Mouse (Mus musculus): ENCODE results near the gene Rabgef1.
"Not testable (repeated sequence)": the region's sequence is repeated elsewhere in the genome, so short reads cannot be mapped to it uniquely, and the experiment has no call there.

The Rabgef1 gene

DNA sequence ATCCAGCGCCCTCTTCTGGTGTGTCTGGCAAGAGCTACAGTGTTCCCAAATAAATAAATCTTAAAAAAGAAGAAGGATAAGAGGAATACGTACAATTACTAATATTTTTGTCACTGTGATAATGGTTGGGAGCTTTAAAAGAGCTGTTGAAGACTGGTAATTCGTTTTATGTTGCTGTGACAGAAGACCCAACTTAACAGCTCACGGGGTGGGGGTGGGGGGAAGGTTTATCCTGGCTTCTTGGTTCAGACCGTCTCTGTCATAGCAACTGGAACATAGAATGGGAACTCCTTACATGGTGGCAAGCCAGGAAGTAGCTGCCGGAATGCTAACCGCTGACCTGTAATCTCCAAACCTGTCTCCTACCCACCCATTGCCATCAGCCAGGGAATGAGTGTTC is 45.2 kb downstream of the Rabgef1 start, which contains the start of gene Tmem248:
Tmem248 (plus strand) TSS at position 301 of the 400 bp plus-strand sequence.
- DNase-seq (ENCODE audit: low read depth) = no peak

DNA sequence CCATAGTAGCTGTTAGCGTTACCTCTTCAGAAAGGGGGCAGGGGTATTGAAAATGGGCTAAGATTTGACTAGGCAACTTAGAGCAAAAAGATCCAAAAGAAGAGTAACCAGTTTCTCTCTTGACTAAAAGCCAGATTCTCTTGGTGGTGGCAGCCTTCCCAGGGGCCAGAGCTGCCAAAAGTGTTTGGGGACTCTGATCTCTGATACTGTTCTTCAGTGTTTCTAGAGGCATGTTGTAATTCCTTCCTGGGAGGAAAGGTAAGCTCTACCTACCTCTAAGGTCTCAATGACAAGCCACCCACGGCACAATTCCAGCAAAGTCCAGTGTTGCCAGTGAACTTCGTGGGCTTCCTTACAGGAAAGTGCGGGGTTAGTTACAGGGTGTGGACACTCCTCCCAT is 45.8 kb downstream of the Rabgef1 start:
- DNase-seq (ENCODE audit: low read depth) = no peak

DNA sequence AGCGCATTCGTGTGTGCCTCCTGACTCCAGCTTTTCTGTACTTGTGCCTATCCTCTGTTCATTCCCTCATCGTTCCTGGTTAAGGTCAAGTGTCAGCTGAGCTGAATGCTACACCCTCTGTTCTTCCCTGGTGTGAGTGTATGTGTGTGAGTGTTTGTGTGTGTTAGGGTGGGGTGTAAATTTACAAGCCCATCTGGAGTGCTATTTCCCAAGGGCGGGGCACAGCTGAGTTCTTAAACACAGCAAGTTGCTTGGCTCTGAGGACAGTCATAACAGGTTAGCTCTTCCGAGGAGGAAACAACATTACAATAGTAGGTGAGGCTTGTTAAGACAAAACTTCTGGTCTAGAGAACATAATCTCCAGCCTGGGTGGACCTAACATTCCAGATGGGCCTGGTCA is 46.7 kb downstream of the Rabgef1 start:
- DNase-seq (ENCODE audit: low read depth) = no peak

DNA sequence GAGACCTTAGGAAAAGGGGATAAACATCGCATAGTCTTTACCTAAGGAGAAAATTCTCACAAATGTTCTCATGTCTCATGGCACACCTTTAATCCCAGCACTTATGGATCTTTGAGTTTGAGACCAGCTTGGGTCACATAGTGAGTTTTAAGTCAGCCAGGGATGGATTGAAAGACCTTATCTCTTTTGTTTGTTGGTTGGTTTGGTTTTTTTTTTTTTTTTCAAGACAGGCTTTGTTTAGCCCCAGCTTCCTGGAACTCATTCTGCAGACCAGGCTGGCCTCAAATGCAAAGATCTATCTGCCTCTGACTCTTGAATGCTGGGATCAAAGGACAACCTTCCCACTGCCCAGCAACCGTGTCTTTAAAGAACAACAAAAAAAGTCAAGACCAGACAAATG is 49.7 kb downstream of the Rabgef1 start:
- DNase-seq (ENCODE audit: low read depth) = no peak

DNA sequence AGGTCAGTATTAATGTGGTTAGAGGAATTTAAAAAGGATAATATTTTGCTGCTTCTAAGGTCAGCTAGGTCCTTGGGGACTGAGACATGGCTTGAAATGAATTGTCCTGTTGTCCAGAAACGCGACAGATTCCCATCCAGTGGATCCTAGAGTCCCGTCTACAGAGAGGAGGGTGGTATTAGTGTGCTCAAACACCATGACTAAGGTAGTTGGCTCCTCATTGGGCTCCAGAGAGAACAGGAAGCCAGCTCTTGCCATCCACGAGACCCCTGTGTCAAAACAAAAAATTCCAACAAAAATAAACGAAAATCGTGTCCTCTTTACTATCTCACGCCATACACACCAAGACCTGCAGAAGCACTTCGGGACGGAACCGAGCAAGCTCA is 50.2 kb downstream of the Rabgef1 start:
- no peak for DNase-seq (ENCODE audit: low read depth)

DNA sequence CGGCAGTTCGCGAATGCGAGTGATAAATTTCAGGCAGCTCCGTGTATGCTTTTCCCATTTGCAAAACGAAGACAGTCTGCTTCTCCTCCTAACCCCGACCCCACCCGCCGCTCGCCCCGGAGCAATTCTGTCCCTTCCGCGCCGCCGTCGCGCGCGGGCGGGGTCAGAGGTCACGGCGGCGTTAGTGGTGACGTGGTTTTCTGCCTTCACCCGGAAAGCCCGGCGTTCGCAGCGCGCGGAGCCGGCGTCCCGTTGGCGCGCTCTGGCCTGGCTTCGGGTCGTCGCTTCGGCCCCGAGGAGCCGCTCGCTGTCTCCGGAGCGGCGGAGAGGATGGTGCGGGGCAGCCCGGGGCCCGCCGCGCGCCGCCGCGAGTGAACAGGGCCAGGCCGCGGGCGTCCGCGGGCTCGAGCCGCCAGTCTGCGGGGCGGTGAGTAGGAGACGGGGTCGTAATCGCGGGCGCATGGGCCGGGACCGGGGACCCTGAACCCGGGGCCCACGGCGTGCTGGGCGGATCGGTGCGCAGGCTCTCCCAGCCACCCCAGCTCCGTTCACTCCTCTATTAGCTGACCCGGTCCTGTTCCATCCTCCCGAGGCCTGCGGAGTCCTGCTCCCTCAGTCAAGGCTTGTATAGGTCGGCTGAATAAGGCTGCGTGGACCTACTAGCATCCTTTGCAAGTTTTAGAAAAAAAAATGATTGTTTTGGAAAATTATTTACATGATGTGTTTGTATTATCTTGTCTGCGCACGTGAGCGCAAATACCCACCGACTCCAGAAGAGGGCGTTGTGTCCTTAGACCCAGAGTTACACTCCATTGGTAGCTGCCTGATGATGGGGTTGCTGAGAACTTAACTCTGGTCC is 50.8 kb downstream of the Rabgef1 start:
- DNase-seq (ENCODE audit: low read depth) = peak; percentile 93

DNA sequence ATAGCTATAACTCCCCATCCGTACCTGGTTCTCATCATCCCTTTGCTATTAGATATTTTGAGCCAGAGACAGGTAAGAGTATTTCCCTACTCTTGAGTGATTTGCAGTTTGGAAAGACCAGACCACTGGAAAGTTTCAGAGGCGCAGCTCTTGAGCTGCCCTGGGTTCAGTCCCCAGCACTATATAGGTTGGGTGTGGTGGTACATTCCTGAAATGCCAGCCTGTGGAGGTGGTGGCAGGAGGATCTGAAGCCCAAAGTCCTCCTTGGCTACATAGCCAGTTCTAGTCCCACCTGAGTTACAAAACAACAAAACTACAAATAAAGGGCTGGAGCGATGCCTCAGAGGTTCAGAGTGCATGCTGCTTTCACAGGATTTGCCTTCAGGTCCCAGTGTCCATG is 55.2 kb downstream of the Rabgef1 start:
- no peak for DNase-seq (ENCODE audit: low read depth)

DNA sequence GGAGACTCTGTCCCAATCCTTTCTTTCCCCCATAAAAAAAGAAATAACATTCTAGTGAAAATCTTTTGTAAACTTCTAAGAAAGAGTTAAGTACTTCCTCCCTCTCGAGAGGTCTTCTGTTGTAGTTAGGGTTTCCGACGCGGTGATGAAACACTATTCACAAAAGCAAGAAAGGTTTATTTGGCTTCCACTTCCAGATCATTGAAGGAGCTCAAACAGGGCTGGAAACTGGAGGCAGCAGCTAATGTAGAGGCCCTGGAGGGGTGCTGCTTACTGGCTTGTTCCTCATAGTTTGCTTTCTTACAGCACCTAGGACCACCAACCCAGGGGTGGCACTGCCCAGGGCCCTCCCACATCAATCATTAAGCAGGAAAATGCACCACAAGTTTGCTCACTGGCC is 56.5 kb downstream of the Rabgef1 start:
- DNase-seq (ENCODE audit: low read depth) = no peak

DNA sequence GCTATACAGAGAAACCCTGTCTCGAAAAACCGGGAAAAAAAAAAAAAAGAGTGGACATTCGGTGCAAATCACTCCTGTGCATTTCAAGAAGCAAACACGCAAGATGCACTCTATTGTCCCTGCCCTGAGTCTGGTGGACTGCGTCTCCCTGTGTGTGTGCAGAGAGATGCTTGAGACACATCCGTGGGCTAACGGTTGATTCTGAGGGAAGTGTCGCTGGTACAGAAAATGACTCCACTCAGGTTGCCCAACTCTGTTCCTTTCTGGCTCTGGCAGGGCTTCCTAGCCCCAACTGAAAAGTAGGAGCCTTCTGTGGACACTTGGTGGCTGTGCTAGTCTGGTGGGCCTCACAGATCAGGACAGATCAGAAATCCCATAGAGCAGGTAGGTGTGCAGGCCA is 64.7 kb downstream of the Rabgef1 start:
- DNase-seq (ENCODE audit: low read depth) = no peak

DNA sequence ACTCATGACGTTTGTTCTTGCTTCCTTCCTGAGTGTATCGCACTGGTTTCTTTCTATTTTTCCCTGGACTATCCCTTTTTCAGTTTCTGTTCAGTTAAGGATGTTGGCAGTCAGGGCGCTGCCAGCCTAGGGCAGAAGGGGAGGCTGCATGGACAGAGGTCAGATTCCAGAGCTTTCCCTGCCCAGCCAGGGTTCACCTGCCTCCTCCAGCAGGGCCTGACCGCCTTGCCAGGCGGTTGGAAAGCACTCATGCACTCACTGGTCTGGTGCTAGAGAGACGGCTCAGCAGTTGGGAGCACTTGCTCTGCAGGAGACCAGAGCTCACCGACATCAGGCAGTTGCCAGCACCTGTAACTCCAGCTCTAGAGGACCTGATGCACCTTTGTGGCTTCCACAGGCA is 67.6 kb downstream of the Rabgef1 start:
- no peak for DNase-seq (ENCODE audit: low read depth)

DNA sequence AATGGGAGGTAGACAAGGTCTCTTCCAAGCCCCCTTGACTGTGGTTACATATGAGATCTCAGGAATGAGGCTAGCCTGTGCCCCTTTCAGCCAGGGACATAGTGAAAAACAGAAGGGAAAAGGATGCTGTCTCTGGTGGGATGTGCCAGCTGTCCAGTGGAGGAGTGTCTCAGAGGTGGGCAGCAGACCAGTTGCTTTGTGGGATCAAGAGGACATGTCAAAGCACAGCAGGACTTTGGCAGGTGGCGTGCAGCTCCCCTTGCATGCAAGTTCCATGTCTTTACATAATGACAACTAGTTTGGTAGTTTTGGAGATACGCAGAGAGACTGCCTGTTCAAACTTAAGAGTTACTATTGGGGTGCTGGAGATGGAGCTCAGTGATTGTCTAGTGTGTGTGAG is 68.3 kb downstream of the Rabgef1 start:
- DNase-seq (ENCODE audit: low read depth) = no peak

DNA sequence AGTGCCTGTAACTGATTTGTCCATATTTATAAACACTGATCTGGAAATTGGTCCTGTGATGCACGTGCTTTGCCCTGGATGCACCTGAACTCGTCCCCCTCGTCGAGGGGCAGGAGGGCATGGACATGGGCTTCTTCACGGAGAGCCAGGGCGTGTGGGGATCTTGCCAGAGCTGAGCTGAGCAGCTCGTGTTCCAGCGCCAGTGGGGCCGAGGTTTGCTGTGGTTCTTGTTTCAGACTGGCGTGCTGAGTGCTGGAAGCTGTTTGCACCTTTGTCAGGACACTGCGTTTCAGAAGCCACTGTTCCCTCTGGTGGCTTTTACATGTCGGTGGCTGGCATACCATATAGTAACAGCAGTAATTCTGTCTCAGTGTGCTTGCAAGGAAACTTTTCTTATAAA is 69.8 kb downstream of the Rabgef1 start:
- DNase-seq (ENCODE audit: low read depth) = no peak

DNA sequence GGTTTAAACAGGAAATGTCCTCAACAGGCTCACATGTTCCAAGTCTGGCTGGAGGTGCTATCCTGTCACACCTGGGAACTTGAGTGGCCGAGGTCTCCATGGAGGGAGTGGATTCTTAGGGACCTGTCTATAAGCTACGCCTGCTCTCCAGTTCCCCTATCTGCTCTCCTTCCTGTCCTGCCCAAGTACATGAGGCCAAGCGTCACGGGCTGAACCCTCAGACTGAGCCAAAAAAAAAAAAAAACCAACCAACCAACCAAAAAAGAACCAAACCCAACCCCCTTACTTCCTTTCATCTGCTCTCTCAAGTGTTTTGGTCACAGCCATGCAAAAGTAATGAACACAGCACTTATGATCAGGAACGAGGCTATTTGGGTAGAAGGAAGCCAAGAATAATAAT is 76.2 kb downstream of the Rabgef1 start:
- DNase-seq (ENCODE audit: low read depth) = no peak

DNA sequence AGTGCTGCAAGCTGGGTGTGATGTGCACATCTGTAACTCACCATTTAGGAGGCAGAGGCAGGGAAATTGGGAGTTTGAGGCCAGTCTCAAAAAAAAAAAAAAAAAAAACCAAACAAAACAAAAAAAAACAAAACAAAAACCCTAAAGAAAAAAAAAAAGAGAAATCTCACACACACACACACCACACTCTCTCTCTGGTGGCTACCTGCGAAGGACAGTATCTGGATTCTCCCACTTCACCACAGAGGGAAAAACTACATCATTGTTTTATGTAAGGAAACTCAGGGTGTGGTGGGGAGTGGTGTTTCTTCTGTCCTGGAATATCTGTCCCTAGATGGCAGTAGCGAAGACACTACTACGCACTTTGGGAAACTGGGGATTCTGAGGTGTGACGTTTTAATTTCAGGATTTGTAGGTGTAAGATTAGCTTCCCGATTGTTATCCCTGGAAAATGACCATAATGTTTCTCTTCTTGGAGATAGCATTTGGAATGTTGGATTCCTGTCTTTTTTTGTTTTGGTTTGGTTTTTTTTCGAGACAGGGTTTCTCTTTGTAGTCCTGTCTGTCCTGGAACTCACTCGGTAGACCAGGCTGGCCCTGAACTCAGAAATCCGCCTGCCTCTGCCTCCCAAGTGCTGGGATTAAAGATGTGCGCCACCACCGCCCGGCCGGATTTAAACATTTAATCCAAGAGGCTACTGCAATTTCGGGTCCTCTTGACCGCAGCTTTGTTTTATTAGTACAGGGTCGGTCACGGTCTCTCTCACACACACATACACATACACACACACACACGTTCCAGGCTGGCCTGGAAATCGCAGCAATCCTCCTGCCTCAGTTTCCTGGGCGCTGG is 82.8 kb downstream of the Rabgef1 start:
- DNase-seq (ENCODE audit: low read depth) = peak; percentile 61

DNA sequence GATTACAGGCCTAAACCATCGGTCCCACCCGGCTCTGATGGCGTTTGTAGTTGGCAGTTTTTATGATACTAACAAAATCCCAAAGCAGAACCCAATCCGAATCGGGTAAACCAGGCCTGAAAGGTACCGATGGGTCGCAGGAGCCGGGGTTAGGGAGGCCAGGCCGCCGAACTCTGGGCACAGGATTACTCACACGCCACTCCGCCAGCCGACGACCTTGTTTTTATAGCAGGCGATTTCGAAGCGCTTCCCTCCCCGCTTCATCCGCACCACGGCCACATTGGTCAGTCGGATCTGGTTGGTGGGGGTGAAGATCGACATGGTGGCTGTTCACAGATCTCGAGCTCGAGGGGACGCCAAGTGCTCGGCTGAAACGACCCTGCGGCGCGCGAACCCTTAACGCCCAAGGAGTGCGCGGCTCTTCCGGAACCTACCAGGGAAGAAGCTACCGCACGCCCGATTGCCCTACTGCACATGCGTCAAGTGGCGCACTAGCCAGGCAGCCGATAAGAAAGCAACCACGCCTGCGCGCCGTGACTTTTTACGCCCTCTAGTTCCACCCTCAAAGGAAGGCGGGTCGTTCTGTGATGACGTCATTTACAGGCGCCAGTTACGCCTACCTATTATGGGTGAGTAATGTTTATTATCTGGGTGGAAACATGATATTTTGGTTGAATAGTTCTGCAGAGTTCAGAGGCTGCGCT is 83.6 kb downstream of the Rabgef1 start, which contains the start of the genes Sbds and Tyw1:
Sbds (minus strand) TSS at position 514 of the 704 bp plus-strand sequence.
Tyw1 (plus strand) TSS at position 603 of the 704 bp plus-strand sequence.
- DNase-seq (ENCODE audit: low read depth) = peak; percentile 100

DNA sequence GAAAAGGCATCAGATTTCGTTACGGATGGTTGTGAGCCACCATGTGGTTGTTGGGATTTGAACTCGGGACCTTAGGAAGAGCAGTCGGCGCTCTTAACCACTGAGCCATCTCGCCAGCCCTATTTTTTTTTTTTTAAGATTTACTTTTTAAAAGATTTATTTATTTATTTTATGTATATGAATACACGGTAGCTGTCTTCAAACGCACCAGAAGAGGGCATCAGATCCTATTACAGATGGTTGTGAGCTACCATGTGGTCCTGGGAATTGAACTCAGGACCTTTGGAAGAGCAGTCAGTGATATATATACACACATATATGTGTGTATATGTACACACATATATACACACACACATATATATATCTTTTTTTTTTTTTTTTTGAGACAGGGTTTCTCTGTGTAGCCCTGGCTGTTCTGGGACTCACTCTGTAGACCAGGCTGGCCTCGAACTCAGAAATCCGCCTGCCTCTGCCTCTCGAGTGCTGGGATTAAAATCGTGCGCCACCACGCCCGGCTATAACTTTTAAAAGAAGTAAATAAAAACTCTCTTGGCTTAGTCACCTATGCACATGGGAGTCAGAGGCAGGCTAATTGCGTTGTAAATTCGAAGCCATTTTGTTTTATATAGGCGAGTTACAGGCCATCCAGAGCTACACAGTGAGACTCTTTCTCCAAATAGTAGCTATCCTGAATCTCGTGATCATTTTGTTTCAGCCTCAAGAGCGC is 84.4 kb downstream of the Rabgef1 start:
- not testable (repeated sequence) for DNase-seq (ENCODE audit: low read depth)

DNA sequence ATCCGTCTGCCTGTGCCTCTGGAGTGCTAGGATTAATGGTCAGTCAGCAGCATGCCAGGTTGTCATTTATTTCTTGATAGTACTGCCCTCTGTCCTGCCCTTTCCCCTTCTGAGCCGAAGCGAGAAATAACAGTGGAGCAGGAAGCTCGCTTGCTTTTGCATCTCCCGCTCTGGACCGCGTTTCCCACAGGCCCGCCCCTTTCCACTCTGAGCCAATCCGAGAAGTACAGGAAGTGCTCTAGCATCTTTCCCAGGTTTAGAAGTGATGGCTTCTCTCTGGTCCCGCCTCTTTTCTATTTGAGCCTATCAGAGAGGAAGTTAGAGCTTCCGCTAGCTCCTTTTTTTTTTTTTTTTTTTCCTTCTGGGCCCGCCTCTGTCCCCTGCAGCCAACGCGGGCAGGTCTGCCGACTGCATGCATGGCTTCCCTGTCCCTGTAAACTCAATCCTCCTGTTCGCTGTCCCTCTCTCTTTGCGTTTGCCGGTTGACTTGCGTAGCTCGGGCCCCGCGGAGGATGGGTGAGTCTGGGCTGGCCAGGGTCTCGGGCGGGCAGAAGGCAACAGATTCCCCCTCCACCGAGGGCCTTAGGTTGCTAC is 85.2 kb downstream of the Rabgef1 start:
- peak; percentile 97 for DNase-seq (ENCODE audit: low read depth)

DNA sequence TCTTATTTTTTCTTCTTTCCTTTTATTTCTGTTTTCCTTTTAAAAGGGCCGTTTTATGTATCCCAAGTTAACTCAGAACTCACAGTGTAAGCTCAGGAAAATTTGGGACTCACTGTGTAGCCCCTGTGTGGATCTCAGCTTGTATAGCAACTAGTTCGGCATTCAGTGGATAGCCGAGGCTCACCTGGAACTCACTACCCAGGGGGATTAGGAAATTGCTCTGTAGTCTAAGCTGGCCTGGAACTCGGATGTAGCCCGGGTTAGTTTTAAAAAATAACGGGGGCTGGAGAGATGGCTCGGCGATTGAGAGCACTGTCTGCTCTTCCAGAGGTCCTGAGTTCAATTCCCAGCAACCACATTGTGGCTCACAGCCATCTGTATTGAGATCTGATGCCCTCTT is 85.7 kb downstream of the Rabgef1 start:
- no peak for DNase-seq (ENCODE audit: low read depth)

DNA sequence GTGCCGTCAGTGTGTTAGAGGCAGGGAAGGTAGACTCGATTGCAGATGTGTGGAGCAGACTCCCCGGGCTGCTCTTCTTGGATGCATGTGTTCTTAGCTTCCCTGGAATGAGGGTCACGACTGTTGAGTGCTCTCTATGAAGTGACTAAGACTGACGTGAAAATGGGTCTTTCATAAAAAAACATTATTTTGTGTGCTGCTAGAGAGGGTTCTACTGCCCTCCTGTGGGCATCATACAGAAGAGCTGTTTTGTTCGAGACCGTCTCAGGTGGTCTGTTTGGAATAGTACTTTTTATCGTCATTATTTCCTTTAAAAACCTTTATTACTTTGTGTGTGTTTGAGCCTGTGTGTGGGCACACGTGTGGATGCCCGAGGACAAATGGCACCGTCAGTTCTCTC is 91.9 kb downstream of the Rabgef1 start:
- DNase-seq (ENCODE audit: low read depth) = no peak

Measured in induced T-regulatory cell, adult 2 months (primary cell).